Mouse (Mus musculus): ENCODE results near the gene Itga5.
A peak's percentile ranks its signal among the peaks of the same experiment; 100 is the strongest.

Itga5 gene

GRCm38 (mm10) chr15:103365471-103366375 is 840 bp downstream of the Itga5 start:
- peak; percentile 66 for DNase-seq (ENCODE audit: low read depth)

GRCm38 (mm10) chr15:103364761-103365160 is 1.8 kb downstream of the Itga5 start:
- no peak for DNase-seq (ENCODE audit: low read depth)

DNA sequence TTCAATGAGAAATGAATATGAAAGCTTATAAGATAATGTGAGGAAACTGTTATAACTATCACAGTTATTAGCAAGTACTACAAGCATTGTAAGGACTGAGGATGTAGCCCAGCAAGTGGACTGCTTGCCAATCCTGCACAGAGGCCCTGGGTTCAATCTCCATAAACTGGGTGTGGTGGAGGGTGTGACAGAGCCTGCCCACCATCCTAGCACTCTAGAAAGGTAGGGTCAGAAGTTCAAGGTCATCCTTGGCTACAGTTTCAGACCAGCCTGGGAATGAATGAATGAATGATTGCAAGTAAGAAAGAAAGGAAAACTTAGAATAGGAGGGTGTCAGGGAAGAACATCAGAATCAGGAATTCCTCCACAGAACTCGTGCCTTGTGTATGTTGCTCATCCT is 2.8 kb downstream of the Itga5 start:
- no peak for DNase-seq (ENCODE audit: low read depth)

- no peak for DNase-seq (ENCODE audit: low read depth)
These were observed 3.6 kb downstream of the Itga5 start for GRCm38 (mm10) chr15:103362950-103363349.

- no peak for DNase-seq (ENCODE audit: low read depth)
These were observed 4.2 kb downstream of the Itga5 start for GRCm38 (mm10) chr15:103362333-103362732.

DNA sequence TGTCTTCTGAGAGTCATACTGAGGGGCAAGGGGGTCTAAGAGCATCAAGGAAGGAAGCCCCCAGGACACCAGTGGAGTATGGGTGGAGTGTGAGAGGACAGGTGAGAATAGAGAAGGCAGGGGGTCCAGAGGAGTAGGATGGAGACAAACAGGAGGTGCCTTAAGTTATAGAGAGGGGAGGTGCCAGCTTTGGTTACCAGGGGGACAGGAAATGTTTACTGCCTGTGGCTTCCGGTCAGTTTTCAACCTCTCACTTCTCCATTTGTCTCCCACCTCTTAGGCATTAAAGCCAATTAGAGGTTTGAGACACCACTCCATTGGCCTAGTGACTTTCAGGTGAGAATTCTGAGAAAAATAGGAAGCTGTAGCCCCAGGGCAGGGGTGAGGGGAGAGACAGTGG is 5.3 kb downstream of the Itga5 start:
- no peak for DNase-seq (ENCODE audit: low read depth)

DNA sequence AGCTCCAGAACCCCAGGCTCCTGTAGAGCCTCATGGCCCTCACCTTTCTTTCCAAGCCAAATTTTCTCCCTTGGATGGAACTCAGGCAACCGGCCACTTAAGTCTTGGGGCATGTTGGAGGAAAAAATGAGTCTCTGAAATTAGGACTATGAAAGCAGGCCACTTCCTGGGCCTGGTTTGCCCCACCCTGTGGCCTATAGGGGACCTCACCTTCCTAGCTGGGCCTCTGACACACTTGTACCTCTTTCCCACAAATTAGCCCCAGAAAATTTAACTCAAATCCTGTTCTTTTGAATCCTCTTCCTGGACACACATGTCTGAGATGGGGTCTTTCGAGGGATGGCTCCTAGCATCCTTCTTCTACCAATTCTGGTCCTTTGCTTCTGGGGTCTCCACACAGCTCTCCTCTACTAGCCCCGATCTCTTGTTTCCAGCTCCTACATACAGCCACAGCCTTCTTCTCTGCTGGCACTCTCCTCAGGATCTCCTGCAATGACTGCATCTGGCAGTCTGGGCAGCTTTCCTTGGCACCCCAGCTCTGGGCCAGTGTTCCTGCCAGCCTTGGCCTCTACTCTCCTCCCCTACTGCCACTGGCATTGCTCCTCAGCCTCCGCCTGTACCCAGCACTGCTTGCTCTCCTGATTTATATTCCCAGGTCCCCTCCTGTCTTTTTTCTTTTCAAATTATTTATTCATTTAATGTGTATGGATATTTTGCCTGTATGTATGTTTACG is 6.5 kb downstream of the Itga5 start:
- DNase-seq (ENCODE audit: low read depth) = no peak

- DNase-seq (ENCODE audit: low read depth) = no peak
These were observed 7.4 kb downstream of the Itga5 start for GRCm38 (mm10) chr15:103359122-103359510.

GRCm38 (mm10) chr15:103358278-103359121 is 8.1 kb downstream of the Itga5 start:
- DNase-seq (ENCODE audit: low read depth) = no peak

DNA sequence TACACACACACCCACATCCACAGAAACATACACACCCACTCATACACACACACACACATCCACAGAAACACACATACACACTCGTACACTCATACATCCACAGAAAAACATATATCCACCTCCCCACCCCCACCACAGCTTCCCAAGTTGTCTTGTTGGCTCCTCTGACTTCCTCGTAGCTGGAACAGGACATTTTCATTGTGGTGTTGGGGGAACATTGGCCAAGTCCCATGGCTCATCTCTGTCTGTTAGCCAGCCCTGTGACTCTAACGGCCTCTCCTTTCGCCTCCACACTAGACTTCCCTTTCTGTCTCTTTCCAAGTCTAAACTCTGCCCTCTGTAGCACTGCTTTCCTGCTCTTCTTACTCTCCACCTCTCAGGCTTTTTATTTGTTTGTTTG is 8.7 kb downstream of the Itga5 start:
- DNase-seq (ENCODE audit: low read depth) = no peak

DNA sequence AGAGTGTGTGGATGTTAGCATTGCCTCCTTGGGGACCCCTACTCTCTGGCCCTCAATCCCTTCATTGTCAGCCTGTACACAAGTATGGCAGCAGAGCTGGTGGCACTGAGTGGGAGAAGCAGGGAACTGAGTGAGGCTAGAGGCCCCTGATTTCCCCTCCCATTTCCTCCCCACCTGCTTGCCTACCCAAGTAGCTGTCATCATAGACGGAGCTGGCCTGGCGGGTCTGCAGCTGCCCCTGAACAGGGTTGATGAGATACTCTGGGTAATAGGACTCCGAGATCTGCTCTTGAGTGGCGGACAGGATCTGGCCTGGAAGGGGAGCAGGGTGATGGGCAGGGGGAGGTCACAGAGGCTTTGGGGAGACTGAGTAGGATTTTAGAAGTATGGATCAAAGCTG is 10.4 kb downstream of the Itga5 start:
- no peak for DNase-seq (ENCODE audit: low read depth)

GRCm38 (mm10) chr15:103355420-103355819 is 11.1 kb downstream of the Itga5 start:
- no peak for DNase-seq (ENCODE audit: low read depth)

DNA sequence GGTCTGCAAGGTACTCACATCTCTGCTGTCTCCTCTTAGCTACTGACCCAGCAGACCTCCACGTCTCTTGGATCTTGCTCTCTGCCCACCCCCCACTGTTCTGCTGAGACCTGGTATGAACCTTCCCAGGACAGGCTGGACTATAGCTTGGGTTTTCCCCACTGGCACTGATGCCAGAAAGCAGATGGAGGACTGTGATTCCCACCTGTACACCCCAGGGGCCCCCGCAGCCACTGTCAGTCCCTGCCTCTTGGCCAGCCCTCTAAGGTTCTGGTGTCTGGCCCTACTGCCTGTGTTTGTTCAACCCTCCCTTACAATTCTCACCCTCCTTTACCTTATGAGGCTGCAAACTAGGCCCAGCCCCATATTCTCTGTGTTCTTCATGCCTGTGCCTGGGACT is 11.9 kb downstream of the Itga5 start:
- no peak for DNase-seq (ENCODE audit: low read depth)

- DNase-seq (ENCODE audit: low read depth) = no peak
These were observed 12.9 kb downstream of the Itga5 start for GRCm38 (mm10) chr15:103353511-103354256.

- DNase-seq (ENCODE audit: low read depth) = peak; percentile 75
These were observed 13.7 kb downstream of the Itga5 start for GRCm38 (mm10) chr15:103352856-103353255.

GRCm38 (mm10) chr15:103347275-103347684 is 19.3 kb downstream of the Itga5 start:
- peak; percentile 70 for DNase-seq (ENCODE audit: low read depth)

GRCm38 (mm10) chr15:103345789-103346188 is 20.8 kb downstream of the Itga5 start:
- no peak for DNase-seq (ENCODE audit: low read depth)

DNA sequence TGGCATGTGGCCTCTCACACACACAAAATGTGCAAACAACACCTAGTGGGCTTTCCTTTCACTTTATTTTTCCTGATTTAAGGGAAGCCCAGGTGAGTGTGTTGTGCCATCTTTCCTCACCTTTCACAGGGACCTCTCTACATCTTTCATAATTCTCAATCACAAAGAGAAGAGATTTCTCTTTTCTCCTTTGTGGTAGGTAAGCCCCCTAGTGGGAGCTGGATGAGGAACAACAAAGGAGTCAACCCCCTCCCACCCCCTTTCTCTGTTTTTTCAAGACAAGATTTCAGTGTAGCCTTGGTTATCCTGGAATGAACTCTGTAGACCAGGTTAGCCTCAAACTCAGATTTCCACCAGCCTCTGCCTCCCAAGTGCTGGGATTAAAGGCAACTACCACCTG is 23.0 kb downstream of the Itga5 start:
- DNase-seq (ENCODE audit: low read depth) = no peak

DNA sequence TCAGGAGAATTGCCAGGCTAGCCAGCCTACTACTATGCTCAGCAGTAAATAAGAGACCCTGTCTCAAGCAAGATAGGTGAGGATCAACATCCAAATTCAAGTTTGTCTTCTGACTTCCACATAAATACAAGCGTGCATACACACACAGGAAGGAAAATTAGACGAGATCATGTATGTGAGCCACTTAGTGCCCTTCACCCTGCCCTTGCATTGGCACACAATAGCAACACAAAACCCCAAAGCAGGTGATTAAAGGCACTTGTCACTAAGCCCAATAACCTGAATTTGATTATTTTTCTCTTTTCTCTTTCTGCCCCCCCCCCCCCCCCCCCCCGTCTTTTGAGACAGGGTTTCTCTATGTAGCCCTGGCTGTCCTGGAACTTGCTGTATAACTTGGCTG is 23.6 kb downstream of the Itga5 start:
- DNase-seq (ENCODE audit: low read depth) = no peak

DNA sequence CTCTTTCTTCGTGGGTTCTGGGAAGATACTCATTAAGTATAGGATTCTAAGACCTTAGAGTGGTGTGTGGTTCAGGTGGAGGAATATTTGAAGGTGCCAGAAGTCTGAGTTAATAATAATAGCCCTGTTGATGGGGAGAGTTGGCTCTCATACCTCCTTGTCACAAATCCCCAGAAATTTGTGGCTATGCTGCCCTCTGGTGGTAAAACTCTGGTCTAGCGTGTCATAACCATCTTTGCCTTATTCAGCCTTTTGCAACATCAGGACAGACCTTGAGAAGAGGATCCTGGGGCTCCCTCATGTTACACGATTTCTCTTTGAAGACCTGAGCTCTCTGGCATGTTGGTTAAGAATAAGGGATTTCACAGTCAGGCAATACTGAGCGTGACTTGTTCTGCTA is 24.1 kb downstream of the Itga5 start:
- peak; percentile 87 for DNase-seq (ENCODE audit: low read depth)

DNA sequence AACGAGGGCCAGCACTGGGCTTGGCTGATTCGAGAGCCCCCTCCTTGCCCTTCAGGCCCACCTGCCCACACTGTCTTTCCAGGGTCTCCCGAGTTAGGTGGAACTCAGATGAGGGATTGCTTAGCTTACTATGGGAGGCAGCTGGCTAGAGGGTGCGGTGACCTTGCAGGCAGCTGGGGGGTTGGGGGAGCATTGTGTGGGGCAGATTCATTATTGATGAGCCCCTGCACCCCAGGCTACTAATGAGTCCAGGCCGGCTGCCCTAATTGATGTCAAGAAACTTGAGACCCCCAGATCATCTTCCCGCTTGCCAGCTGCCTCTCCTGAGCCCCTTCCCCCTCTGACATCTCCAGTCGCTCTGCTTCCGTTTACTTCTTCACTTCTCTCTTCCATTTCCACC is 25.0 kb downstream of the Itga5 start:
- DNase-seq (ENCODE audit: low read depth) = no peak

GRCm38 (mm10) chr15:103340786-103341185 is 25.8 kb downstream of the Itga5 start:
- peak; percentile 32 for DNase-seq (ENCODE audit: low read depth)
